Mouse (Mus musculus) CH12.LX (cell line): ENCODE measurements at regions not wholly inside any gene's neighbourhood (a gene's known extent, or its start where the extent isn't known, plus 50 kb on each side); places are given as distances from the start of the nearest gene placed in this dataset.

Experiments
- DNase-seq: peaks from one replicate; pipeline ENCODE4 v3.0.0-alpha.2; 2013; ENCODE audit errors: extremely low read depth
- H3K27ac ChIP-seq: 2 replicates; pipeline ENCODE4 v1.5.1; 2012; ENCODE audit warnings: low read depth, mild to moderate bottlenecking, control low read depth, moderate library complexity; ENCODE audit not compliant: insufficient read depth
- H3K27me3 ChIP-seq: replicated peaks from 2 replicates; pipeline ENCODE3; 2012; ENCODE audit warnings: inconsistent platforms
- H3K36me3 ChIP-seq, 2 experiments: replicated peaks in 1 of 2; 2 replicates each; pipeline versions ENCODE3 to v1.6.1; 2012; ENCODE audit warnings: inconsistent platforms in 1 of 2, low read length in 1 of 2, mild to moderate bottlenecking in 1 of 2, mixed read lengths in 1 of 2, moderate library complexity in 1 of 2; ENCODE audit not compliant: control insufficient read depth in 1 of 2, insufficient read depth in 1 of 2
- H3K4me1 ChIP-seq, 2 experiments: 2 replicates each; pipeline ENCODE4 v1.6.1; 2012; ENCODE audit warnings: inconsistent platforms in 1 of 2, moderate library complexity in 1 of 2; ENCODE audit not compliant: insufficient read depth in 2 of 2, control insufficient read depth in 1 of 2
- H3K4me2 ChIP-seq: 2 replicates; pipeline ENCODE4 v1.6.1; 2012; ENCODE audit warnings: low read depth, mild to moderate bottlenecking, control low read depth; ENCODE audit not compliant: poor library complexity, insufficient read depth, severe bottlenecking
- H3K4me3 ChIP-seq, 3 experiments: fragments of 150-350 bp in 1 of 3; sonication (generic) in 1 of 3; replicated peaks in 1 of 3; 2 replicates each; pipeline versions ENCODE3 to v1.5.1; 2011 to 2012; ENCODE audit warnings: low read depth in 2 of 3, low read length in 2 of 3, mild to moderate bottlenecking in 2 of 3, moderate library complexity in 2 of 3, control low read depth in 1 of 3, improper control_type of control experiment in 1 of 3, inconsistent platforms in 1 of 3, mixed read lengths in 1 of 3; ENCODE audit not compliant: poor library complexity in 1 of 3
- H3K79me2 ChIP-seq: replicated peaks from 2 replicates; pipeline ENCODE4 v1.6.1; 2012; ENCODE audit warnings: mild to moderate bottlenecking, moderate library complexity; ENCODE audit not compliant: control insufficient read depth, poor library complexity, insufficient read depth, severe bottlenecking; ENCODE audit errors: extremely low read depth
- H3K9ac ChIP-seq: 2 replicates; pipeline ENCODE4 v1.6.1; 2012; ENCODE audit warnings: low read depth, mild to moderate bottlenecking, control low read depth, moderate library complexity; ENCODE audit not compliant: insufficient read depth
- H3K9me3 ChIP-seq: replicated peaks from 2 replicates; pipeline ENCODE3; 2012; ENCODE audit warnings: low read length, inconsistent platforms, mixed read lengths
- BHLHE40 ChIP-seq: IDR thresholded peaks from 2 replicates; pipeline ENCODE4 v1.6.1; 2011; ENCODE audit warnings: mild to moderate bottlenecking, low read depth, low read length, improper control_type of control experiment
- CHD1 ChIP-seq: IDR thresholded peaks from 2 replicates; pipeline ENCODE4 v1.6.1; 2012; ENCODE audit warnings: low read depth, low read length, improper control_type of control experiment, inconsistent platforms
- CHD2 ChIP-seq: IDR thresholded peaks from 2 replicates; pipeline ENCODE4 v1.6.1; 2011; ENCODE audit warnings: low read length, improper control_type of control experiment
- E2F4 ChIP-seq: IDR thresholded peaks from 2 replicates; pipeline ENCODE4 v1.6.1; 2011; ENCODE audit warnings: low read depth, low read length, improper control_type of control experiment; ENCODE audit not compliant: insufficient replicate concordance
- EP300 ChIP-seq: IDR thresholded peaks from 2 replicates; pipeline ENCODE4 v1.6.1; 2011; ENCODE audit warnings: low read length, improper control_type of control experiment
- ETS1 ChIP-seq: conservative IDR thresholded peaks from 2 replicates; pipeline ENCODE4 v1.6.1; 2012; ENCODE audit warnings: low read depth, mild to moderate bottlenecking, inconsistent platforms, low read length, improper control_type of control experiment, moderate library complexity
- GABPA ChIP-seq: IDR thresholded peaks from 2 replicates; pipeline ENCODE4 v1.6.1; 2012; ENCODE audit warnings: low read depth, low read length, improper control_type of control experiment, inconsistent platforms; ENCODE audit not compliant: insufficient replicate concordance
- HCFC1 ChIP-seq: IDR thresholded peaks from 2 replicates; pipeline ENCODE4 v1.6.1; 2012; ENCODE audit warnings: low read depth, mild to moderate bottlenecking, inconsistent platforms, low read length, improper control_type of control experiment
- JUN ChIP-seq: IDR thresholded peaks from 2 replicates; pipeline ENCODE4 v1.6.1; 2011; ENCODE audit warnings: low read depth, mild to moderate bottlenecking, low read length, improper control_type of control experiment, moderate library complexity; ENCODE audit not compliant: insufficient read depth
- KAT2A ChIP-seq: IDR thresholded peaks from 2 replicates; pipeline ENCODE4 v1.6.1; 2012; ENCODE audit warnings: low read length, improper control_type of control experiment, inconsistent platforms; ENCODE audit not compliant: insufficient replicate concordance
- MAFK ChIP-seq: IDR thresholded peaks from 2 replicates; pipeline ENCODE4 v1.6.1; 2011; ENCODE audit warnings: low read length, improper control_type of control experiment; ENCODE audit not compliant: insufficient replicate concordance
- MAX ChIP-seq: IDR thresholded peaks from 2 replicates; pipeline ENCODE4 v1.6.1; 2011; ENCODE audit warnings: low read length, improper control_type of control experiment
- MAZ ChIP-seq: IDR thresholded peaks from 2 replicates; pipeline ENCODE4 v1.6.1; 2012; ENCODE audit warnings: low read depth, mild to moderate bottlenecking, inconsistent platforms, low read length, improper control_type of control experiment, moderate library complexity
- MYC ChIP-seq: IDR thresholded peaks from 2 replicates; pipeline ENCODE4 v1.6.1; 2011; ENCODE audit warnings: low read depth, mild to moderate bottlenecking, improper control_type of control experiment, low read length
- NELFE ChIP-seq: IDR thresholded peaks from 2 replicates; pipeline ENCODE4 v1.6.1; 2011; ENCODE audit warnings: low read depth, low read length, improper control_type of control experiment
- NRF1 ChIP-seq: IDR thresholded peaks from 2 replicates; pipeline ENCODE4 v1.6.1; 2014; ENCODE audit warnings: low read depth, mild to moderate bottlenecking, inconsistent platforms, low read length, improper control_type of control experiment, moderate library complexity
- PAX5 ChIP-seq: IDR thresholded peaks from 2 replicates; pipeline ENCODE4 v1.6.1; 2012; ENCODE audit warnings: low read length, inconsistent platforms, mixed read lengths
- POLR2A ChIP-seq: IDR thresholded peaks from 2 replicates; pipeline ENCODE4 v1.6.1; 2011; ENCODE audit warnings: low read depth, mild to moderate bottlenecking, improper control_type of control experiment, low read length
- RAD21 ChIP-seq: IDR thresholded peaks from 2 replicates; pipeline ENCODE4 v1.6.1; 2011; ENCODE audit warnings: low read depth, mild to moderate bottlenecking, low read length, improper control_type of control experiment, moderate library complexity
- SIN3A ChIP-seq: IDR thresholded peaks from 2 replicates; pipeline ENCODE4 v1.6.1; 2012; ENCODE audit warnings: low read length, improper control_type of control experiment, inconsistent platforms
- SMC3 ChIP-seq: IDR thresholded peaks from 2 replicates; pipeline ENCODE4 v1.6.1; 2011; ENCODE audit warnings: low read depth, low read length, improper control_type of control experiment
- TBP ChIP-seq: conservative IDR thresholded peaks from 2 replicates; pipeline ENCODE4 v1.6.1; 2011; ENCODE audit warnings: low read depth, low read length, improper control_type of control experiment
- TCF12 ChIP-seq: IDR thresholded peaks from 2 replicates; pipeline ENCODE4 v1.6.1; 2014; ENCODE audit warnings: low read depth, mild to moderate bottlenecking, inconsistent platforms, low read length, improper control_type of control experiment
- UBTF ChIP-seq: IDR thresholded peaks from 2 replicates; pipeline ENCODE4 v1.6.1; 2012; ENCODE audit warnings: low read depth, mild to moderate bottlenecking, inconsistent platforms, low read length, improper control_type of control experiment, moderate library complexity
- USF2 ChIP-seq: conservative IDR thresholded peaks from 2 replicates; pipeline ENCODE4 v1.6.1; 2011; ENCODE audit warnings: low read depth, low read length, improper control_type of control experiment
- ZC3H11A ChIP-seq: IDR thresholded peaks from 2 replicates; pipeline ENCODE4 v1.6.1; 2012; ENCODE audit warnings: low read depth, mild to moderate bottlenecking, inconsistent platforms, low read length, improper control_type of control experiment
- ZKSCAN1 ChIP-seq: IDR thresholded peaks from 2 replicates; pipeline ENCODE4 v1.6.1; 2012; ENCODE audit warnings: low read depth, inconsistent platforms, low read length, improper control_type of control experiment, borderline replicate concordance
- ZMIZ1 ChIP-seq: IDR thresholded peaks from 2 replicates; pipeline ENCODE4 v1.6.1; 2012; ENCODE audit warnings: low read depth, mild to moderate bottlenecking, inconsistent platforms, low read length, improper control_type of control experiment
- ZNF384 ChIP-seq: IDR thresholded peaks from 2 replicates; pipeline ENCODE4 v1.6.1; 2012; ENCODE audit warnings: low read depth, low read length, improper control_type of control experiment, inconsistent platforms
- dilution Hi-C: fragments of 300-500 bp; cut with MboI; formaldehyde crosslinking; loops from 2 replicates; pipeline ENCODE4 v1.14.3; 2020; ENCODE audit warnings: low sequenced_read_pairs; ENCODE audit not compliant: extremely low pct_unique_long_range_greater_than_20kb, extremely low pct_ligation_motif_present
- in situ Hi-C: fragments of 300-500 bp; cut with MboI; formaldehyde crosslinking; loops from 3 replicates; pipeline ENCODE4 v1.14.3; 2019; ENCODE audit warnings: low sequenced_read_pairs, low pct_ligation_motif_present, low pct_unique_long_range_greater_than_20kb, mixed read lengths

- H3K36me3 ChIP-seq: no peaks in the 10 kb centered on the region
- no peak overlapping the region for H3K4me3 ChIP-seq
- dilution Hi-C loops (no loop called here), in situ Hi-C loops (no loop called here)
- no peak overlapping the region for H3K4me2 ChIP-seq
- H3K9me3 ChIP-seq: peaks cover 11% of the 10 kb centered on the region
- no peak overlapping the region for H3K27ac ChIP-seq
- H3K27me3 ChIP-seq: no peaks in the 10 kb centered on the region
- TF ChIP-seq TBP (no peak), ZC3H11A (no peak), CHD2 (no peak), HCFC1 (no peak), ZMIZ1 (no peak), ZNF384 (no peak), TCF12 (no peak), ZKSCAN1 (no peak), MAFK (no peak), RAD21 (no peak), CHD1 (no peak), BHLHE40 (no peak), MAX (no peak), NRF1 (no peak), PAX5 (no peak), MAZ (no peak), USF2 (no peak), NELFE (no peak)
- H3K9ac ChIP-seq: no peak overlapping the region
- no peak for DNase-seq
- H3K79me2 ChIP-seq: no peaks in the 10 kb centered on the region
- H3K4me1 ChIP-seq: no peaks in the 10 kb centered on the region
Observed at GRCm38 (mm10) chr3:45231641-45232433, 146.4 kb upstream of the Pcdh10 start.

DNA sequence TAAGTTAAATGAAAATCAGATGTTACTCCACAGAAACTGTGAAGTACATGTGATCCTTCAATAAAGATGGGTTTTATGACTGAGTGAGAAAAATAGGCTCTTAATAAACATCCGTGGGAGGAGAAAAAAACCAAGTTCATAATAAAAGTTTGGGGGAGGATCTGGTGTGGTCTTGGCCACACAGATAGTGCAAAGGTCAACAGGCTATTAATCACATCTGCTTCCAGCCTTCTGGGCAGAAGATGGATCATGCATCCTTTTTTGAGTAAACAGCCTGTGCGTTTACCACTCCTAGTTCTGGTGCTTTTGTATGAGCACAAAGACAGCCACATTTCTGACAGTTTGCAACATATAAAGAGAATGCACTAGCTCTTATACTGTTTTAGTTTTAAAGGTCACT is 139.7 kb upstream of the Pcdh10 start:
- no peaks in the 10 kb centered on the region for H3K36me3 ChIP-seq
- in situ Hi-C loops: no loop called here

More for the DNA sequence above, 139.7 kb upstream of the Pcdh10 start:
- Histone ChIP-seq H3K4me1 (no peaks in the 10 kb centered on the region), H3K4me3 (no peak overlapping the region), H3K9ac (no peak overlapping the region), H3K9me3 (peaks cover 17% of the 10 kb centered on the region), H3K79me2 (no peaks in the 10 kb centered on the region), H3K4me2 (no peak overlapping the region), H3K27me3 (no peaks in the 10 kb centered on the region), H3K27ac (no peak overlapping the region)
- no peak for TF ChIP-seq SIN3A
- no peak for TF ChIP-seq E2F4
- TF ChIP-seq GABPA: no peak
- TF ChIP-seq MAX: no peak
- no peak for TF ChIP-seq JUN
- TF ChIP-seq ETS1: no peak
- TF ChIP-seq RAD21: no peak
- no peak for TF ChIP-seq CHD2
- TF ChIP-seq UBTF: no peak
- TF ChIP-seq ZKSCAN1: no peak
- TF ChIP-seq MAFK: no peak
- no peak for TF ChIP-seq NRF1
- TF ChIP-seq EP300: no peak
- no peak for TF ChIP-seq KAT2A
- TF ChIP-seq MAZ: no peak
- TF ChIP-seq SMC3: no peak
- no peak for TF ChIP-seq MYC
- TF ChIP-seq TBP: no peak
- TF ChIP-seq POLR2A: no peak
- TF ChIP-seq USF2: no peak
- no peak for DNase-seq
- dilution Hi-C loops: no loop called here
